Mouse (Mus musculus) kidney, embryonic 14.5 days (tissue): ENCODE data around the gene Ptgdr2. TPM values are rescaled to one million over a fixed set of nuclear protein-coding genes. Genes with fewer than 3 reads are reported as not detected.

ENCODE experiments used
- ATAC-seq: fragments of 200-750 bp; cut with Nextera tagmentation; 2 replicates; pipeline ENCODE4 v1.8.0; 2017; ENCODE audit warnings: moderate number of reproducible peaks, mild to moderate bottlenecking, moderate TSS enrichment, moderate library complexity; ENCODE audit not compliant: low FRiP score, low TSS enrichment
- H3K27ac ChIP-seq: fragments of 300-500 bp; sonication (generic); 2 replicates; pipeline ENCODE4 v1.5.1; 2014; ENCODE audit warnings: low read depth, mild to moderate bottlenecking, low read length, moderate library complexity, mixed read lengths
- H3K27me3 ChIP-seq: fragments of 300-500 bp; sonication (generic); 2 replicates; pipeline ENCODE4 v1.6.1; 2014; ENCODE audit warnings: mild to moderate bottlenecking, low read length; ENCODE audit not compliant: control insufficient read depth, insufficient read depth
- H3K36me3 ChIP-seq: fragments of 300-500 bp; sonication (generic); 2 replicates; pipeline ENCODE4 v1.6.1; 2014; ENCODE audit warnings: low read length, mixed read lengths; ENCODE audit not compliant: control insufficient read depth, insufficient read depth
- H3K4me1 ChIP-seq: fragments of 300-500 bp; sonication (generic); 2 replicates; pipeline ENCODE4 v1.6.1; 2014; ENCODE audit warnings: low read length, mixed read lengths; ENCODE audit not compliant: control insufficient read depth, insufficient read depth
- H3K4me2 ChIP-seq: fragments of 300-500 bp; sonication (generic); replicated peaks from 2 replicates; pipeline ENCODE4 v1.6.1; 2014; ENCODE audit warnings: low read depth, mild to moderate bottlenecking, low read length
- H3K4me3 ChIP-seq: fragments of 300-500 bp; sonication (generic); 2 replicates; pipeline ENCODE4 v1.5.1; 2014; ENCODE audit warnings: mild to moderate bottlenecking, low read length
- H3K9ac ChIP-seq: fragments of 300-500 bp; sonication (generic); 2 replicates; pipeline ENCODE4 v1.6.1; 2014; ENCODE audit warnings: low read depth, mild to moderate bottlenecking, low read length, moderate library complexity
- H3K9me3 ChIP-seq: fragments of 300-500 bp; sonication (generic); 2 replicates; pipeline ENCODE4 v1.6.1; 2016; ENCODE audit warnings: low read length; ENCODE audit not compliant: control insufficient read depth
- WGBS: fragments of 180-500 bp; shearing (Covaris S2); extraction: QIAGEN DNeasy Blood & Tissue Kit; methylation state at CpG from one replicate; pipeline ENCODE4 v1.1.7; 2014; 5-methylcytosine and 5-hydroxymethylcytosine counted together
- polyA plus RNA-seq: library from polyadenylated mRNA; unstranded; fragments of >200 nt; fragmentation: Nextera tagmentation; extraction: Ambion mirVana; gene quantifications from 2 replicates; pipeline ENCODE4 v1.2.1, GENCODE M21; 2014

Ptgdr2 gene
- polyA plus RNA-seq, 1 experiment from 2014 or later: not detected

GRCm38 (mm10) chr19:10988563-10988962 is 51.6 kb downstream of the Ptgdr2 start:
- no peak for ATAC-seq
- H3K4me2 ChIP-seq: no peak overlapping the region

DNA sequence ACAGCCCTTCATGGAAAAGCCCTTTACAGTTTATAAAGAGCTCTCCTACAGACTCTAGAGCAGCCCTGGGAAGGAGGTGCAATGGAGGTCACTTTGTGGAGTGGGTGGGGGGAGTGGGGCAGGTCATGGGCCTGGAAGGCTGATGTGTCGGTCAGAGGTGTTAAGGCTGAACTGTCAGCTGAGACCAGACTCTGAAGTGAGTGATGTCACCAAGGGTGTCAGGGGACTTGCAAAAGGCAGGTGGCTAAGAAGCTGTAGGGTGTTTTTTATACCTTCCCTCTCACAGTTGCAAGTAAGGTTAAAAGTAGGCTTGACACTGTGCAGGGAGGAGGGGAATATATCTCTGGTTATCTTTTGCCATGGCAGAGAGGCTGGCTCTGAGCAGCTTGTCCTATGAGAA is 53.8 kb downstream of the Ptgdr2 start:
- H3K9me3 ChIP-seq: no peaks in the 10 kb centered on the region
- 23% methylated on average over 1 of the region's 1 CpGs for WGBS
- H3K4me3 ChIP-seq: no peak overlapping the region
- no peak overlapping the region for H3K4me2 ChIP-seq
- H3K36me3 ChIP-seq: no peaks in the 10 kb centered on the region
- no peaks in the 10 kb centered on the region for H3K4me1 ChIP-seq
- no peak overlapping the region for H3K27ac ChIP-seq
- no peaks in the 10 kb centered on the region for H3K27me3 ChIP-seq
- H3K9ac ChIP-seq: no peak overlapping the region
- no peak for ATAC-seq

More at GRCm38 (mm10) chr19:10988563-10988962, 51.6 kb downstream of the Ptgdr2 start:
- H3K27me3 ChIP-seq: no peaks in the 10 kb centered on the region
- WGBS: 80% methylated on average over 1 of the region's 1 CpGs
- no peak overlapping the region for H3K4me3 ChIP-seq
- H3K4me1 ChIP-seq: no peaks in the 10 kb centered on the region
- H3K9me3 ChIP-seq: no peaks in the 10 kb centered on the region
- no peaks in the 10 kb centered on the region for H3K36me3 ChIP-seq
- H3K9ac ChIP-seq: no peak overlapping the region
- no peak overlapping the region for H3K27ac ChIP-seq

GRCm38 (mm10) chr19:10991911-10992310 is 55.0 kb downstream of the Ptgdr2 start:
- H3K4me3 ChIP-seq: no peak overlapping the region
- H3K4me1 ChIP-seq: no peaks in the 10 kb centered on the region
- H3K27me3 ChIP-seq: no peaks in the 10 kb centered on the region
- H3K4me2 ChIP-seq: no peak overlapping the region
- no peaks in the 10 kb centered on the region for H3K9me3 ChIP-seq
- H3K36me3 ChIP-seq: no peaks in the 10 kb centered on the region
- H3K9ac ChIP-seq: no peak overlapping the region
- no peak for ATAC-seq
- H3K27ac ChIP-seq: no peak overlapping the region

Other genes starting within 250 kb of the Ptgdr2 start
- gene Vps37c, start 248.4 kb upstream of the Ptgdr2 start, polyA plus RNA-seq: 18.9 and 31.7 TPM in 2 replicates
- 0.46 and 0.61 TPM in 2 replicates for gene Cd5, start 198.2 kb upstream of the Ptgdr2 start, polyA plus RNA-seq
- 0.09 TPM in 1 of 2 replicates, not detected in the other for gene Cd6, start 107.1 kb upstream of the Ptgdr2 start, polyA plus RNA-seq
- gene Slc15a3, start 97.4 kb upstream of the Ptgdr2 start, polyA plus RNA-seq: 0.44 and 0.69 TPM in 2 replicates
- gene Tmem132a, start 67.2 kb upstream of the Ptgdr2 start, polyA plus RNA-seq: 65.2 and 71.5 TPM in 2 replicates
- gene Tmem109, start 55.2 kb upstream of the Ptgdr2 start, polyA plus RNA-seq: 87.6 and 90.9 TPM in 2 replicates
- 61.0 and 75.7 TPM in 2 replicates for gene Prpf19, start 41.9 kb upstream of the Ptgdr2 start, polyA plus RNA-seq
- not detected in 2 replicates for gene Zp1, start 16.5 kb upstream of the Ptgdr2 start, polyA plus RNA-seq
- 26.0 and 32.7 TPM in 2 replicates for gene Ccdc86, start 12.1 kb downstream of the Ptgdr2 start, polyA plus RNA-seq
- gene Ms4a10, start 37.5 kb downstream of the Ptgdr2 start, polyA plus RNA-seq: not detected in 2 replicates
- not detected in 2 replicates for gene Ms4a15, start 56.1 kb downstream of the Ptgdr2 start, polyA plus RNA-seq
- not detected in 2 replicates for gene Ms4a18, start 80.9 kb downstream of the Ptgdr2 start, polyA plus RNA-seq
- gene Ms4a8a, start 143.9 kb downstream of the Ptgdr2 start, polyA plus RNA-seq: not detected in 2 replicates
- gene 1700017D01Rik, start 193.7 kb downstream of the Ptgdr2 start, polyA plus RNA-seq: not detected in 2 replicates
- gene 1700025F22Rik, start 228.2 kb downstream of the Ptgdr2 start, polyA plus RNA-seq: not detected in 2 replicates